Mouse (Mus musculus): ENCODE measurements at regions not wholly inside any gene's neighbourhood (a gene's known extent, or its start where the extent isn't known, plus 50 kb on each side); places are given as distances from the start of the nearest gene placed in this dataset.

GRCm38 (mm10) chr9:67611676-67612075, 52.2 kb upstream of the Tln2 start:
- no peak for TF ChIP-seq MAX (IDR thresholded peaks at IDR 0.05; ENCODE audit: low read depth)
- TF ChIP-seq TCF12 (IDR thresholded peaks at IDR 0.05; ENCODE audit: insufficient read depth, poor library complexity, severe bottlenecking) = no peak
- TF ChIP-seq POLR2A (IDR thresholded peaks at IDR 0.05; ENCODE audit: insufficient read length, low read depth) = no peak
- TF ChIP-seq POLR2AphosphoS2 (IDR thresholded peaks at IDR 0.05; ENCODE audit: insufficient read length, low read depth) = no peak
- no peak for TF ChIP-seq USF1 (IDR thresholded peaks at IDR 0.05; ENCODE audit: low read depth)
- TF ChIP-seq MYOG (IDR thresholded peaks at IDR 0.05; ENCODE audit: control insufficient read depth in 1 of 3, insufficient read depth in 1 of 3, insufficient read length in 2 of 3, low read depth in 2 of 3) = peak in 1 of 3 experiments; percentile 34
- TF ChIP-seq CEBPB (IDR thresholded peaks at IDR 0.05; ENCODE audit: insufficient read depth, poor library complexity, severe bottlenecking) = no peak
